Mouse (Mus musculus) hindbrain, postnatal 0 days (tissue): ENCODE results near the gene Tdrd7. TPM values are rescaled to one million over a fixed set of nuclear protein-coding genes. Genes with fewer than 3 reads are reported as not detected.
A peak's percentile ranks its signal among the peaks of the same experiment; 100 is the strongest.

Experiments
- ATAC-seq: fragments of 200-750 bp; cut with Nextera tagmentation; 2 replicates; pipeline ENCODE4 v1.8.0; 2017; ENCODE audit warnings: mild to moderate bottlenecking, moderate TSS enrichment, moderate library complexity
- DNase-seq: peaks from one replicate; pipeline ENCODE4 v3.0.0-alpha.2; 2015; ENCODE audit warnings: low spot score
- H3K27ac ChIP-seq: fragments of 300-500 bp; sonication (generic); 2 replicates; pipeline ENCODE4 v1.5.1; 2014; ENCODE audit warnings: mild to moderate bottlenecking
- H3K27me3 ChIP-seq: fragments of 300-500 bp; sonication (generic); 2 replicates; pipeline ENCODE4 v1.6.1; 2014; ENCODE audit warnings: low read length, mixed read lengths; ENCODE audit not compliant: insufficient read depth
- H3K36me3 ChIP-seq: fragments of 300-500 bp; sonication (generic); 2 replicates; pipeline ENCODE4 v1.6.1; 2014; ENCODE audit warnings: low read length, mixed read lengths; ENCODE audit not compliant: insufficient read depth
- H3K4me1 ChIP-seq: fragments of 300-500 bp; sonication (generic); 2 replicates; pipeline ENCODE4 v1.6.1; 2014; ENCODE audit warnings: antibody characterized with exemption, low read length, mixed read lengths; ENCODE audit not compliant: insufficient read depth
- H3K4me2 ChIP-seq: fragments of 300-500 bp; sonication (generic); 2 replicates; pipeline ENCODE4 v1.6.1; 2014; ENCODE audit warnings: low read depth, mild to moderate bottlenecking, low read length, moderate library complexity, mixed read lengths
- H3K4me3 ChIP-seq: fragments of 300-500 bp; sonication (generic); 2 replicates; pipeline ENCODE4 v1.5.1; 2014; ENCODE audit warnings: low read length
- H3K9ac ChIP-seq: fragments of 300-500 bp; sonication (generic); replicated peaks from 2 replicates; pipeline ENCODE4 v1.6.1; 2014; ENCODE audit warnings: mild to moderate bottlenecking, low read length, moderate library complexity, mixed read lengths
- H3K9me3 ChIP-seq: fragments of 300-500 bp; sonication (generic); 2 replicates; pipeline ENCODE4 v1.6.1; 2016; ENCODE audit warnings: low read length, mixed read lengths
- CTCF ChIP-seq: IDR thresholded peaks from 2 replicates; pipeline ENCODE4 v1.5.1; 2016; ENCODE audit warnings: antibody characterized with exemption, control low read depth, low read depth
- WGBS: fragments of 180-500 bp; shearing (Covaris S2); extraction: QIAGEN DNeasy Blood & Tissue Kit; methylation state at CpG from one replicate; pipeline ENCODE4 v1.1.7; 2014; 5-methylcytosine and 5-hydroxymethylcytosine counted together
- polyA plus RNA-seq: library from polyadenylated mRNA; unstranded; fragments of >200 nt; fragmentation: Nextera tagmentation; extraction: Ambion mirVana; gene quantifications from 2 replicates; pipeline ENCODE4 v1.2.1, GENCODE M21; 2015
- total RNA-seq: library from RNA; depleted of rRNA; stranded (reverse); fragments of >200 nt; gene quantifications from 2 replicates; pipeline ENCODE4 v1.2.3, GENCODE M21; 2014

Gene Tdrd7
- total and polyA plus RNA-seq, 2 experiments from 2014 or later, result 26.1 to 31.3 TPM

DNA sequence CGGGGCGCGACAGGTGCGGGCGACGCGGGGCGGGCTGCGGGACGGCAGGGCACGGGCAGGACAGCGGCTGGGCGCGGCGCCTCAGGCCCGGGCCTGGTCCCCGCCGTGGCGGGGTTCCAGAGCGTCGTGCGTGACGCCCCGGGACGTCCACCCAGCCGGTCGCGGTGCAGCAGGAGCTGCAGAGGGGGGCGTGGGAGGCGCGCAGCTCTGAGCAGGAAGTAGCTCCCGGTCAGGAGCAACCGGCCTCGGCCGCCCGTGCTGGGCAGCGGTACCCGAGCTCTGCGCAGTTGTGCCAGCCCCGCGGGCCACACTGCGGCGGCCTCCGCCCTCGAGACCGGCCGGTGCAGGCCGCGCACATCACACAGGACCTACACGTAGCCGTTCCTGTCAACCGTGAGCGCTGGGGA, 7.3 kb downstream of the Tdrd7 start:
- under 1% methylated on average over 47 of the region's 53 CpGs for WGBS
- no peak for TF ChIP-seq CTCF
- ATAC-seq, result peak; percentile 81

DNA sequence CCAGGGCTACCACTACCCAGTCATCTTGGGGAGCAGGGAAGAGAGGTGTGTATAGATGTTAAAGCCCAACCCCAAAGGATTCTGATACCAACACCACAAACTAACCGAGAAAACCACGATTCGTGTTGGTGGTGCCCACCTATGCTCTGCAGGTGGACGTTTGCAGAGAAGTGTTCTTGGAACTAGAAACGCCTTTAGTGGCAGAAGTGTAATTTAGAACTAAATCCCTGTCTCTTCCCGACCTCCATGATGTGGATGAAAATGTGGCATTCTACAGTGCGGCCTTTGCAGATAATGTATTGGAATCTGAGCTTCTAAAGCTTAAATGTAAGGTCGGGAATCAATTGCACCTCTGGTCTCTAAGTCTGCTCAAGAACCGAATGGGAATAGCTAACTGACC, 7.8 kb downstream of the Tdrd7 start:
- WGBS, result 20% methylated on average over 9 of the region's 9 CpGs
- no peaks in the 10 kb centered on the region for H3K27me3 ChIP-seq
- DNase-seq (no peak), ATAC-seq (0 out of 2 replicates have a peak, but pooled peaks have one; percentile 8)
- H3K4me3 ChIP-seq, result peak overlapping the region; percentile 88
- TF ChIP-seq CTCF, result no peak
- peak overlapping the region; percentile 78 for H3K27ac ChIP-seq
- H3K4me1 ChIP-seq, result no peaks in the 10 kb centered on the region
- peak overlapping the region; percentile 68 for H3K4me2 ChIP-seq
- H3K9ac ChIP-seq, result peak overlapping the region; percentile 83
- H3K36me3 ChIP-seq, result no peaks in the 10 kb centered on the region
- no peaks in the 10 kb centered on the region for H3K9me3 ChIP-seq

More for the DNA sequence above, 7.3 kb downstream of the Tdrd7 start:
- peak overlapping the region; percentile 78 for H3K27ac ChIP-seq
- no peaks in the 10 kb centered on the region for H3K4me1 ChIP-seq
- peak overlapping the region; percentile 68 for H3K4me2 ChIP-seq
- peak overlapping the region; percentile 88 for H3K4me3 ChIP-seq
- peak overlapping the region; percentile 83 for H3K9ac ChIP-seq
- H3K36me3 ChIP-seq, result no peaks in the 10 kb centered on the region
- H3K9me3 ChIP-seq, result no peaks in the 10 kb centered on the region
- DNase-seq, result peak; percentile 59
- H3K27me3 ChIP-seq, result no peaks in the 10 kb centered on the region

DNA sequence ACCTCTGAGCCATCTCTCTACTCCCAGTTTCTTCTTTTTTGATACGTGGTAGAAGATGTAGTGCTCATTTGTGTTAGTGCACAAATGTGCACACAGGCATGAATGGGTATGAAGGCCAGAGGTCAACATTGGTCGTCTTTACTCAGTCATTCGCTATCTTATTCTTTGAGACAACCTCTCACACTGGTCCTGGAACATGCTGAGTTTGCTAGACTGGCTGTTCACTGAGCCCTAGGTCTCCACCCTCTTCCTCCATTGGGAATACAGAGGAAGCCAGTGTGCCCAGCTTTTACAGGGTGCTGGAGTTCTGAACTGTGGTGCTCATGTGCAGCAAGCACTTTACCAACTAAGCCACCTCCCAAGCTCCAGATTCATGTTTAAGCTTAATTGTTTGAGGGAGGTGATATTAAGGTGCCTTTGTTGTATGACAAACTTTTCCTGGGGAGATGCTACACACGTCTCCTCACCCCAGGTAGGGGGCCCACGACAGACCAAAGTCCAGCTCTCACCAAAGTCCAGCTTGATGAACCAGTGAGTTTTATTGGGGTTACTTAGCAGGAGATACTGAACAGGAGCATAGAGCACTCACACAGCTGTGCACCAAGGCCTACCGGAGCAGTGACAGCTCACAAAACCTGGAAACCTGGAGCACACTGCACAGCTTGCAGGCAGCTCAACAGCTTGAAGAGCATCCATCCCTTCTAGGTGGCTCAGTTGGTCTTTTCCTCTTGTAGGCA, 12.0 kb downstream of the Tdrd7 start:
- Histone ChIP-seq H3K36me3 (no peaks in the 10 kb centered on the region), H3K4me1 (no peaks in the 10 kb centered on the region), H3K4me2 (no peak overlapping the region), H3K27ac (no peak overlapping the region), H3K9ac (no peak overlapping the region), H3K27me3 (no peaks in the 10 kb centered on the region), H3K9me3 (no peaks in the 10 kb centered on the region), H3K4me3 (no peak overlapping the region)
- TF ChIP-seq CTCF, result no peak
- ATAC-seq (no peak), DNase-seq (no peak)
- 82% methylated on average over 6 of the region's 6 CpGs for WGBS

DNA sequence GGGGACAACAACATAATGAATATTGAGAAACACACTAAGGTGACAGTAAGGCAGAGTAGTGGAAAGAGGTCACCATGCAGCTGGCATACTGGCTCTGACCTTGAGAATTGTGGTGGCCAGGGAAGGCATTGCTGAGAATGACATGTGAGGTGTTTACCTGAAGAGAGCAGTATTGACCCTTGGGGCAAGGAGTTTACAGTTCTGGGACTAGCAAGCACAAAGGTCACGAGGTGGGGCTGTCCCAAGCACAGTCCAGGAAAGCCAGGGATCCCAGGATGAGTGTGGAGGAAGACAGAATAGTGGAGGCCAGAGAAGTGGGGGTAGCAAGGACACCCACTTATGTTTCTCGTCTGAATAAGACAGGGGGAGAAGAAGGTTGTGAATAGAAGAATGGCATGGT, 14.8 kb downstream of the Tdrd7 start:
- H3K4me3 ChIP-seq, result no peak overlapping the region
- no peaks in the 10 kb centered on the region for H3K36me3 ChIP-seq
- no peak for TF ChIP-seq CTCF
- H3K9ac ChIP-seq, result no peak overlapping the region
- H3K4me1 ChIP-seq, result no peaks in the 10 kb centered on the region
- ATAC-seq (no peak), DNase-seq (no peak)
- WGBS, result 62% methylated on average over 2 of the region's 2 CpGs
- no peaks in the 10 kb centered on the region for H3K27me3 ChIP-seq
- H3K9me3 ChIP-seq, result no peaks in the 10 kb centered on the region
- H3K27ac ChIP-seq, result no peak overlapping the region
- no peak overlapping the region for H3K4me2 ChIP-seq

DNA sequence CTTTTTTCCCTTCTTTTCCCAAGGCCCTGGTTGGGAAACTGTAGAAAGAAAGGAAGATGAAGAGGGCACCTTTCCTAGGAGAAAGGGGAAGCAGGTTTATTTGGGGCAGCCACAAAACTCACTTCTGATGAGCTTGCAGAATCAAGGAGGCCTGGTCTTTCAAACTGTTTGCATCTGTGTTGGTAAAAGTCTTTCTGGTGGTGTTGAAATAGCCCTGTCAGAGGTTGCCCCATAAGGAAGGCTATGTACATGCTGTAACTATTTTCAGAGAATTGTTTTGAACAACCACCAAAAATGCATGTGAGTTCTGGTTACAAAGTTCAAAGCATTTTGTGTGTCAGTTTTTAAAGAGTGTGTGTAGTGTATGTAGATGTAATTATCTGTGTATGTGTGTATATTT, 15.9 kb downstream of the Tdrd7 start:
- ATAC-seq, result no peak
- TF ChIP-seq CTCF, result no peak

DNA sequence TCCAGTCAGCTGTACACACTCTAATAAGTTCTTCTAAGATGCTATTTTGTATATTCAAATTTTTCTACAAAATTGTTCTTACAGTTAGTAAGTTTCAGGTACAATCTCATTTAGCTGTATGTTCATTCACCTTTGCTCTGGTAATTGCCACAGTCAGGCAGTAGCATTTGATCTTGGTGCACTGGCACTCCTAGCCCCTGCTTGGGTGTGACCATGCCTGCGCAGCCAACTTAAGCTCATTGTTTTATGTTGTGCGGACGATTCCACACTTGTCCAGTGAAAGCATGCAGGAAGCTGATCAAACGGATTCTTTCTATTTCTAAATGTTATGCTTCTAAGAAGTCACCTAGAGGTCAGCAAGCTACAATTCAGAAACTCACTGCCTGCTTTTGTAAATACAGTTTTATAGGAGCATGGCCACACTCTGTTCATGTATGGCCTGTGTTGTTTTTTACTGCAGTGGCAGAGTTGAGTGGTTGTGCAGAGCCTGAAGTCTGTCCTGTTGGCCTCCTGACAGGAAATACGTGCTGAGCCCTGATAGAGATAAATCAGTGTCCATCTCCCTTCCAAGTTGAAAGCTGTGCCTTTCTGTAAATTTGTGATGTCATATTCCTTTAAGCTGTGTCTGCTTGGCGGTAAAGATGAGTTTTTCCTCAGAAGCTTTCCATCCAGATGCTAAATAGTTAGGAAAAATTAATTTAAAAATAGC, 25.4 kb downstream of the Tdrd7 start:
- no peaks in the 10 kb centered on the region for H3K27me3 ChIP-seq
- H3K4me1 ChIP-seq, result no peaks in the 10 kb centered on the region
- no peaks in the 10 kb centered on the region for H3K9me3 ChIP-seq
- no peak for TF ChIP-seq CTCF
- no peak overlapping the region for H3K4me3 ChIP-seq
- H3K4me2 ChIP-seq, result no peak overlapping the region
- no peak overlapping the region for H3K27ac ChIP-seq
- H3K9ac ChIP-seq, result no peak overlapping the region
- ATAC-seq (no peak), DNase-seq (no peak)
- peaks cover 11% of the 10 kb centered on the region; the same call in 1 of the 2 replicates for H3K36me3 ChIP-seq
- 69% methylated on average over 6 of the region's 6 CpGs for WGBS

More for the DNA sequence above, 15.9 kb downstream of the Tdrd7 start:
- DNase-seq, result no peak
- H3K27me3 ChIP-seq, result no peaks in the 10 kb centered on the region
- H3K36me3 ChIP-seq, result no peaks in the 10 kb centered on the region
- H3K4me2 ChIP-seq, result no peak overlapping the region
- H3K4me3 ChIP-seq, result no peak overlapping the region
- H3K4me1 ChIP-seq, result no peaks in the 10 kb centered on the region
- H3K9ac ChIP-seq, result no peak overlapping the region
- no peak overlapping the region for H3K27ac ChIP-seq
- H3K9me3 ChIP-seq, result no peaks in the 10 kb centered on the region

DNA sequence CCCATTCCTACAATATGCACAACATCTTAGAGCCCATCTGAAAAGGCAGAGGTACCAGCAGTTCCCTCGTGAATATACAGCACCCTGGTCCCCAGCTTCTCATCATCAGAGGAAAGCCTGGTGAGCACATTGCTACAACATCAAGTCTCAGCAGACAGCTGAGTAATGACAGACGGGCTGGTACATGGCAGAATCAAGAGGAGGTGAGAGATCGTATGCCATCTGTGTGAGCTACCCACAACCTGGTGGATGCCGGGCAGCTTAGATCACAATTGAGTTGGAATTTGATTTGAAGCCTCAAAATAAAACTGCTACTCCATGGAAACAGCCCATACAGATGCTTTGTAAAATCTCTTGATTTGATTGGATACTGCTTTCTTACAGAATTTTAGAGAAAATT, 33.4 kb downstream of the Tdrd7 start:
- Histone ChIP-seq H3K27me3 (no peaks in the 10 kb centered on the region), H3K4me1 (no peaks in the 10 kb centered on the region), H3K4me3 (no peak overlapping the region), H3K36me3 (peaks cover 12% of the 10 kb centered on the region), H3K9ac (no peak overlapping the region), H3K27ac (no peak overlapping the region), H3K4me2 (no peak overlapping the region), H3K9me3 (no peaks in the 10 kb centered on the region)
- WGBS, result 82% methylated on average over 4 of the region's 4 CpGs
- TF ChIP-seq CTCF, result no peak
- no peak for ATAC-seq
- DNase-seq, result no peak
